Mouse (Mus musculus) bone marrow, adult 2 months (tissue): Measurements from ENCODE around the gene Sp1.

ENCODE experiments used
- CTCF ChIP-seq: fragments of 200-500 bp; IDR thresholded peaks from 2 replicates; pipeline ENCODE4 v1.5.1; 2011; ENCODE audit warnings: low read length, control low read depth; ENCODE audit not compliant: control insufficient read depth, insufficient read depth
- POLR2A ChIP-seq: fragments of 200-500 bp; IDR thresholded peaks from 2 replicates; pipeline ENCODE4 v1.6.1; 2011; ENCODE audit warnings: low read depth, mild to moderate bottlenecking, control low read depth, low read length, borderline replicate concordance; ENCODE audit not compliant: control insufficient read depth

DNA sequence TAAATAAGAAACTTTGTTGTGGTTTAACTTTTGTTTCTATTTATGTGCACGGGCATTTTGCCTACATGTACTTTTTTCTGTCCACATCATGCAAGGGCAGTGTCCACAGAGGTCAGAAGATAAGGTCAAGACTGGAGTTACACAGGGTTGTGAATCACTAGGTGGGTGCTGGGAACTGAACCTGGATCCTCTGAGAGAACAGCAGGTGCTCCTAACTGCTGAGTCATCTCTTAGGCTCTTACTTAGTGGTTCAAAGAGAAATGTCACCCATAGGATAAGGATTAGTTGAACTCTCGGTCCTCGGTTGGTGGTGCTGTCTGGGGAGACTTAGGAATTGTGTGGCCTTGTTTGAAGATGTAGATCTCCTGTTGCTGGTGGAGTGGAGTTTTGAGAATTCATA, 17.0 kb upstream of the Sp1 start:
- no peak for TF ChIP-seq POLR2A
- no peak for TF ChIP-seq CTCF
